Mouse (Mus musculus) erythroblast, embryonic 14.5 days (primary cell): ENCODE results near the gene Enkd1. TPM values are rescaled to one million over a fixed set of nuclear protein-coding genes. Genes with fewer than 3 reads are reported as not detected.

Experiments used
- H3K27me3 ChIP-seq: 2 replicates; pipeline ENCODE4 v1.6.1; 2012; ENCODE audit warnings: inconsistent platforms; ENCODE audit not compliant: control insufficient read depth
- H3K36me3 ChIP-seq: 2 replicates; pipeline ENCODE4 v1.6.1; 2012; ENCODE audit warnings: mild to moderate bottlenecking, inconsistent platforms; ENCODE audit not compliant: control insufficient read depth
- H3K4me1 ChIP-seq: 2 replicates; pipeline ENCODE4 v1.6.1; 2012; ENCODE audit warnings: inconsistent platforms; ENCODE audit not compliant: control insufficient read depth
- H3K4me3 ChIP-seq: replicated peaks from 2 replicates; pipeline ENCODE3; 2012; ENCODE audit warnings: moderate library complexity, mild to moderate bottlenecking, inconsistent platforms
- H3K9me3 ChIP-seq: 2 replicates; pipeline ENCODE4 v1.6.1; 2012; ENCODE audit warnings: low read length, inconsistent platforms, mixed read lengths; ENCODE audit not compliant: control insufficient read depth
- GATA1 ChIP-seq: IDR thresholded peaks from 2 replicates; pipeline ENCODE4 v1.6.1; 2012; ENCODE audit warnings: low read length, inconsistent platforms, mixed read lengths
- TAL1 ChIP-seq: IDR thresholded peaks from 3 replicates; pipeline ENCODE4 v1.6.1; 2012; ENCODE audit warnings: low read length, inconsistent platforms, mixed read lengths
- polyA plus RNA-seq: library from polyadenylated mRNA; stranded (reverse); fragments of >175 nt; gene quantifications from 2 replicates; pipeline ENCODE4 v1.2.3, GENCODE M21; 2012

Gene Enkd1
- polyA plus RNA-seq, 1 experiment: 2.4 TPM

- TF ChIP-seq GATA1 (no peak), TAL1 (no peak)
- Histone ChIP-seq H3K36me3 (peaks cover 23% of the 10 kb centered on the region), H3K9me3 (no peaks in the 10 kb centered on the region), H3K4me3 (no peak overlapping the region), H3K27me3 (no peaks in the 10 kb centered on the region), H3K4me1 (peaks cover 56% of the 10 kb centered on the region)
Measured at GRCm38 (mm10) chr8:105704955-105705354, 3.1 kb downstream of the Enkd1 start.

DNA sequence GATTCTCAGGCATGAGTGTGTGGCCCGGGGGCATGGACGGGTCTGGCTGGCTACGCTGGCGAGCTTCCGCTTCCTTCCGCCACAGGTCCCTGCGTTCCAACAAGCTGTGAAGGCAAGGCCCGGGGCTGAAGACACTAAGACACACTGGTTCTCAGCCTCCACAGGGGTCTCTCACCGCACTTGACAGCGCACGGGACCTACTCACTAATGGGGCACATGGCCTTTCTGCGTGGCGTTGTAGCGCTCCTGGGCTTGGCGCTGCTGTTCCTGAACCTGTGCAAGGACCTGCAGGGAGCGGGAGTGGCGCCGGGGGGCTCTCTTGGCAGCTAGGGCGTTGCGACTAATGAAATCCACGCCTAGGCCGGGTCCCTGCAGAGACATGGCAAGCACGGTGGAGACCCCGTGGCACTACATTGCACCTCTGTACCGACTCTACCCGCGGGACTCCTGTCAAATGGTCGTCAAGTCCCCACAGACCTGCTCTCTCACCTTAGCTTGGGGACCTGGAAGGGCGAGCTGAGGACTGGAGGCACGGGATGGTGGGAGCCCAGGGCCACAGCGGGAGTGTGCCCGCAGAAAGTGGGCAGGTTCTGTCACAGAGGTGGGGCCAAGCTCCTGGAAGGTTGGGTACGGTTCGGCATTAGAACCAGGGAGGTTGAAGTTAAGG, 3.7 kb downstream of the Enkd1 start:
- Histone ChIP-seq H3K27me3 (no peaks in the 10 kb centered on the region), H3K36me3 (peaks cover 29% of the 10 kb centered on the region), H3K4me3 (no peak overlapping the region), H3K4me1 (peaks cover 63% of the 10 kb centered on the region), H3K9me3 (no peaks in the 10 kb centered on the region)
- no peak for TF ChIP-seq TAL1
- TF ChIP-seq GATA1: no peak

DNA sequence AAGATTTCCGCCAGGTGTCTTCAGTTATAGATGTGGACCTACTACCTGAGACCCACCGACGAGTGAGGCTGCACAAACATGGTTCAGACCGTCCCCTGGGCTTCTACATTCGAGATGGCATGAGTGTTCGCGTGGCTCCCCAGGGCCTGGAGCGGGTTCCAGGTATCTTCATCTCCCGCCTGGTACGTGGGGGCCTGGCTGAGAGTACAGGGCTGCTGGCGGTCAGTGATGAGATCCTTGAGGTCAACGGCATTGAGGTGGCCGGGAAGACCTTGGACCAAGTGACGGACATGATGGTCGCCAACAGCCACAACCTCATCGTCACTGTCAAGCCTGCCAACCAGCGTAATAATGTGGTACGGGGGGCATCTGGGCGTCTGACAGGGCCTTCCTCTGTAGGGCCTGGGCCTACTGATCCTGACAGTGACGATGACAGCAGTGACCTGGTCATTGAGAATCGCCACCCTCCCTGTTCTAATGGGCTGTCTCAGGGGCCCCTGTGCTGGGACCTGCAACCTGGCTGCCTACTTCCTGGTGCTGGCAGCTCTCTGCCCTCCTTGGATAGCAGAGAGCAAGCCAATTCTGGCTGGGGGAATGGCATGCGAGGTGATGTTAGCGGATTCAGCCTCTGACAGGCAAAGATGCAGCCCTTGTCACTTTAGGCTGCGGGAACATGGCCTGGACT, 5.1 kb downstream of the Enkd1 start:
- TF ChIP-seq TAL1 (no peak), GATA1 (no peak)
- no peaks in the 10 kb centered on the region for H3K27me3 ChIP-seq
- H3K9me3 ChIP-seq: no peaks in the 10 kb centered on the region
- H3K4me3 ChIP-seq: no peak overlapping the region
- peaks cover 58% of the 10 kb centered on the region for H3K4me1 ChIP-seq
- H3K36me3 ChIP-seq: peaks cover 41% of the 10 kb centered on the region

DNA sequence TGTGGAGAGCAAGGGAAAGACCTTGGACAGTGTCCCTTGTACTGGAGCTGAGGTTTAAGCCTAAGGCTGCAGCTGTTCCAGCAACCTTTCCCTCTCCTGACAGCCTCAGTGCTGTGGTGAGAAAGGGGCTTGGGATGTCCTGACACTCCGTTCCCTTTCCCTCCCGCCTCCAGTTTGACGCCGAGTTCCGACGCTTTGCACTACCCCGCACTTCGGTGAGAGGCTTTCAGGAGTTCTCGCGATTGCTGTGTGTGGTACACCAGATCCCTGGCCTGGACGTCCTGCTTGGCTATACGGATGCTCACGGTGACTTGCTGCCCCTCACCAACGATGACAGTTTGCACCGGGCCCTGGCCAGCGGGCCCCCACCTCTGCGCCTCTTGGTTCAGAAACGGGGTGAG, 6.0 kb downstream of the Enkd1 start:
- H3K36me3 ChIP-seq: peaks cover 50% of the 10 kb centered on the region

GRCm38 (mm10) chr8:105700966-105701824, 6.8 kb downstream of the Enkd1 start, which contains the start of the genes Acd and Pard6a:
Gene Acd (minus strand): TSS chr8:105701102.
Gene Pard6a (plus strand): TSS chr8:105701148.
- Histone ChIP-seq H3K4me3 (peak within 1 kb of the TSS; percentile 77), H3K9me3 (no peaks in the 10 kb centered on the region), H3K4me1 (peaks cover 57% of the 10 kb centered on the region), H3K27me3 (no peaks in the 10 kb centered on the region), H3K36me3 (peaks cover 58% of the 10 kb centered on the region)
- TF ChIP-seq TAL1: no peak
- no peak for TF ChIP-seq GATA1

More for the DNA sequence above, 6.0 kb downstream of the Enkd1 start:
- no peaks in the 10 kb centered on the region for H3K9me3 ChIP-seq
- no peak for TF ChIP-seq TAL1
- TF ChIP-seq GATA1: no peak
- H3K4me1 ChIP-seq: peaks cover 57% of the 10 kb centered on the region
- H3K4me3 ChIP-seq: peak overlapping the region; percentile 77
- no peaks in the 10 kb centered on the region for H3K27me3 ChIP-seq

DNA sequence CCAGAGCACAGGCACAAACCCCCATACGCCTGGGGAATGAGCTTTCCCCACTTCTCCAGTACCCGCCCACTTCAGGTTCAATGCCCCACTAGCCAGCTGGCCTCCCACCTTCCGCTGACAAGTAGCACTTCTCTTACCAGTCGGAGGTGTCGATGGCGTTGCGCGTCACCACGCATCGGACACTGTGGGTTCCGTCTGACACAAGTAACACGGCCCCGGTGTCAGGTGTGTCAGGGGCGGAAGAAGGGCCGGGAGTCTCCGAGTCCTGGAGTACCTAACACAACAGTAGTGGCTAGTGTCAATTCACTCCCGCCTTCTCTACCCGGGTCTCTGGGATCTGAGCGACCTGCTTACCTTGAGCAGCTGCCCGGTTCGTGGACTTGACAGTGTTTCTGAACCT, 7.4 kb downstream of the Enkd1 start:
- Histone ChIP-seq H3K9me3 (no peaks in the 10 kb centered on the region), H3K4me3 (peak overlapping the region; percentile 77), H3K4me1 (peaks cover 56% of the 10 kb centered on the region), H3K36me3 (peaks cover 62% of the 10 kb centered on the region), H3K27me3 (no peaks in the 10 kb centered on the region)
- TF ChIP-seq TAL1: no peak
- no peak for TF ChIP-seq GATA1

GRCm38 (mm10) chr8:105699488-105700215, 8.4 kb downstream of the Enkd1 start:
- TF ChIP-seq GATA1 (no peak), TAL1 (no peak)
- Histone ChIP-seq H3K4me3 (peak overlapping the region; percentile 77), H3K9me3 (no peaks in the 10 kb centered on the region), H3K27me3 (peaks cover 2% of the 10 kb centered on the region), H3K4me1 (peaks cover 57% of the 10 kb centered on the region), H3K36me3 (peaks cover 70% of the 10 kb centered on the region)

DNA sequence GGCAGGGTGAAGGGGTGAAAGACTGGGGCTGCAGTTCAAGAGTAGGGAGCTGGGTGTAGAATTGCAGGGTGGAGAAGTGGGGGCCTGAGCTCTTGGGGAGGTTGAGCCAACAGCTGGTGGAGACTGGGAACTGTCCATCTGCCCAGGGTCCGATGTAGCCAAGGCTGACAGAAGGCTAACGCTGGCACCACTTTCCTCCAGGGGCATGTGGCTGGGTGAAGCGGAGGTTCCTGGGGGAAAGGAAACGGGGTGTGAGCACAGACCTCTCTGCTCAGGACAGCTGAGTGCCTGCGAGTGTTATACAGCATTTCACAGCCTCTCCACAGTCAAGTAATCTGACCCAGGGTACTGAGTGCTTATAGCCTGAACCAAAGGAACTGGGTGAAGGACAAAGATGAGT, 9.3 kb downstream of the Enkd1 start:
- Histone ChIP-seq H3K9me3 (no peaks in the 10 kb centered on the region), H3K27me3 (peaks cover 9% of the 10 kb centered on the region), H3K4me1 (peaks cover 62% of the 10 kb centered on the region), H3K4me3 (no peak overlapping the region), H3K36me3 (peaks cover 64% of the 10 kb centered on the region)
- TF ChIP-seq TAL1 (no peak), GATA1 (no peak)
